Mouse (Mus musculus): ENCODE results near the gene Gm2663. TPM values are rescaled to one million over a fixed set of nuclear protein-coding genes. Genes with fewer than 3 reads are reported as not detected.

The Gm2663 gene
- polyA plus RNA-seq (2012; rRNA removed): not detected in 2 replicates

DNA sequence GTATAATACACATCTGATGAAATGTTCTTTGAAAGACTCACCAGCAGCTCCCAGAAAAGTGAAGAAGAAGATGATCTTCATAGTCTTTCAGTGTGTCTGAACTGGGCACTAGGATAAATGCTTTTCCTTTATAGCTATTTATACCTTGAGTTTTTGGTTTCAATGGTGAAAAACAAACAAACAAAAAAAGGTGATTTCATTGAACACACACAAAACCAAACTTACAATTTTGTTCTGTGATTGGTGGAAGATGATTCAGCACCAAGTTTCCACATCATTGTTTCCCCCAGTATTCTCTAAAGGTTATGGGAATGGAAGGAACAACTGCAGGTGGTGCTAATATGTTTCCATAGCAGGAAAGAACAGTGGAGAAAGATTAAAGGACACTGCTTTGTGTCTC, at the start of gene Gm2663:
TSS of gene Gm2663 (minus strand) at position 101 of the 400 bp plus-strand sequence.

DNA sequence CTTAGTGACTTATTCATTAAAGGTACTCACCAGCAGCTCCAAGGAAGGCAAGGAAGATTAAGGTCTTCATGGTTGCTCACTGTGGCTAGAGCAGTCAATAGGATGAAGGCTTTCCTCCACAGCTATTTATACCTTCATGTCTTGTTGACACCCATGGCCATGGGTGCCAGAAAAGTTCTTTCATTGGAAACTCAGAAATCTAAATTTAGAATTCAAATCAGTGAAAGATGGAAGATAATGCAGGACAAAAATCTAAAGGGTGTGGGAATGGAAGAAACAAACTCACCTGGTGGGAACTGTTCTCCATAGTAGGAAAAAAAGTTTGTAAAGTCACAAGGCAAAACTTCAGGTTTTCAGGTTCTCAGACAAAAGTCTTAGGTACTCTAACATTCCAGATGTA, 36.1 kb upstream of the Gm2663 start, which contains the start of gene 2210010C04Rik:
TSS of gene 2210010C04Rik (minus strand) at position 101 of the 400 bp plus-strand sequence.

DNA sequence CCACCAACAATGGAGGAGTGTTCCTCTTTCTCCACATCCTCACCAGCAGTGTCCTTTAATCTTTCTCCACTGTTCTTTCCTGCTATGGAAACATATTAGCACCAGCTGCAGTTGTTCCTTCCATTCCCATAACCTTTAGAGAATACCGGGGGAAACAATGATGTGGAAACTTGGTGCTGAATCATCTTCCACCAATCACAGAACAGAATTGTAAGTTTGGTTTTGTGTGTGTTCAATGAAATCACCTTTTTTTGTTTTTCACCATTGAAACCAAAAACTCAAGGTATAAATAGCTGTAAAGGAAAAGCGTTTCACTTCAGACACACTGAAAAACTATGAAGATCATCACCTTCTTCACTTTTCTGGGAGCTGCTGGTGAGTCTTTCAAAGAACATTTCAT, 34.8 kb downstream of the Gm2663 start, which contains the start of gene 1810009J06Rik:
TSS of gene 1810009J06Rik (plus strand) at position 301 of the 400 bp plus-strand sequence.

DNA sequence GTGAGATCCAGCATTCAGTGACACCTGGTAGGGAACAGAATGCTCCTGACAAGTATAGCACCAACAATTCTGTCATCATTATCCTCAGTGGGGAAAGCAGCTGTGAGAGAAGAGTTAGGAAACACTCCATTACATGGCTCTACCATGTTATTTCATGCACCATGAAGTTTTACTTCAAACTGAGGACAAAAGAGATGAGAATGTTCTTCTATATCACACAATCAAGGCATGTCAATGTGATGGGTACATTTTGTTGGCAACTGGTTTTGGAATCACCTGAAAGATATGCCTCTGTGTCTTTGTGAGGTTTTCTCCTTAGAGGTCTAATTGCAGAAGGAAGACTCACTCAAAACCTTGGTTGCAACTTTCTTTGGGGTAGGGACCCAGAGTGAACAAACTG, 47.5 kb downstream of the Gm2663 start, which contains the start of gene Gm4744:
TSS of gene Gm4744 (minus strand) at position 101 of the 400 bp plus-strand sequence.

Other genes with a start within 250 kb of the Gm2663 start
- not detected in 2 replicates for gene Moxd2, start 112.0 kb downstream of the Gm2663 start, polyA plus RNA-seq (2012; rRNA removed)
- gene Prss58, start 99.1 kb downstream of the Gm2663 start, polyA plus RNA-seq (2012; rRNA removed): not detected in 2 replicates
- not detected in 2 replicates for gene 1700074P13Rik, start 58.9 kb downstream of the Gm2663 start, polyA plus RNA-seq (2012; rRNA removed)
- not detected in 2 replicates for gene Gm4744, start 47.6 kb downstream of the Gm2663 start, polyA plus RNA-seq (2012; rRNA removed)
- gene 1810009J06Rik, start 34.7 kb downstream of the Gm2663 start, polyA plus RNA-seq (2012; rRNA removed): not detected in 2 replicates
- not detected in 2 replicates for gene 2210010C04Rik, start 36.0 kb upstream of the Gm2663 start, polyA plus RNA-seq (2012; rRNA removed)

Measured in liver, embryonic 14 days (tissue).